ENCODE assay signal across 8 mouse cellular contexts in genomic region chr10:52704101-52705051, GRCm38 (mm10). TPM values are rescaled to one million over a fixed set of nuclear protein-coding genes. Genes with fewer than 3 reads are reported as not detected.
DNase-seq lines count a peak whose midpoint lies in the region; ATAC-seq and TF ChIP-seq lines count a peak whose summit lies in the region.

No protein-coding gene starts in this region.

- TF ChIP-seq POLR2A in embryonic fibroblast, embryonic 13.5 days (IDR thresholded peaks at IDR 0.05; ENCODE audit: low read depth, low read length) = no peak

- DNase-seq in adrenal gland, adult (ENCODE audit: inconsistent age in 2 of 2, low spot score in 1 of 2) = peak; percentile 18 to 71
- no peak for DNase-seq in adrenal gland, postnatal 4 days (ENCODE audit: low spot score in 2 of 2)
- DNase-seq in adrenal gland, postnatal 14 days = peak; percentile 26
- peak; percentile 74 for DNase-seq in hindbrain, embryonic 11.5 days (ENCODE audit: low spot score)
- peak; percentile 41 to 42 for DNase-seq in left cerebral cortex, adult 8-10 months (ENCODE audit: low spot score in 2 of 2)
- DNase-seq in adipocyte (ENCODE audit: low spot score) = no peak

- TF ChIP-seq CTCF in embryonic fibroblast, embryonic 13.5 days (IDR thresholded peaks at IDR 0.05; ENCODE audit: borderline replicate concordance, insufficient read depth, low read length) = no peak

- no peaks in the 10 kb centered on the region for H3K36me3 ChIP-seq in hindbrain, embryonic 11.5 days (ENCODE audit: control insufficient read depth, insufficient read depth, low read length)
- no peaks in the 10 kb centered on the region for H3K36me3 ChIP-seq in midbrain, embryonic 15.5 days (replicated peaks)

- 3% methylated on average over 31 of the region's 31 CpGs for WGBS in hindbrain, embryonic 11.5 days
- WGBS in midbrain, embryonic 15.5 days = under 1% methylated on average over 31 of the region's 31 CpGs

- H3K4me2 ChIP-seq in hindbrain, embryonic 11.5 days (replicated peaks; ENCODE audit: low read depth, low read length) = peak overlapping the region; percentile 58
- H3K4me2 ChIP-seq in midbrain, embryonic 15.5 days = peak overlapping the region; percentile 88

- H3K4me3 ChIP-seq in embryonic fibroblast, embryonic 13.5 days (ENCODE audit: insufficient read depth, low read length) = peak overlapping the region; percentile 9; the same call in 1 of the 2 replicates
- H3K4me3 ChIP-seq in hindbrain, embryonic 11.5 days (ENCODE audit: low read depth, low read length) = peak overlapping the region; percentile 37
- H3K4me3 ChIP-seq in midbrain, embryonic 15.5 days = peak overlapping the region; percentile 51

- no peaks in the 10 kb centered on the region for H3K9me3 ChIP-seq in hindbrain, embryonic 11.5 days (ENCODE audit: control insufficient read depth, low read length)
- H3K9me3 ChIP-seq in midbrain, embryonic 15.5 days = no peaks in the 10 kb centered on the region

- ATAC-seq in hindbrain, embryonic 11.5 days (ENCODE audit: low FRiP score) = peak; percentile 93
- ATAC-seq in midbrain, embryonic 15.5 days (replicated peaks) = peak; percentile 91

- H3K4me1 ChIP-seq in embryonic fibroblast, embryonic 13.5 days (ENCODE audit: control insufficient read depth, insufficient read depth, low read length) = no peaks in the 10 kb centered on the region
- no peaks in the 10 kb centered on the region; the same call in 1 of the 2 replicates for H3K4me1 ChIP-seq in hindbrain, embryonic 11.5 days (replicated peaks; ENCODE audit: control insufficient read depth, insufficient read depth, low read length)
- H3K4me1 ChIP-seq in midbrain, embryonic 15.5 days = peaks cover 20% of the 10 kb centered on the region

- no peak overlapping the region for H3K27ac ChIP-seq in embryonic fibroblast, embryonic 13.5 days (ENCODE audit: insufficient read depth, low read length)
- H3K27ac ChIP-seq in hindbrain, embryonic 11.5 days (ENCODE audit: low read depth, low read length) = peak overlapping the region; percentile 70
- H3K27ac ChIP-seq in midbrain, embryonic 15.5 days = peak overlapping the region; percentile 93

- peak overlapping the region; percentile 66 for H3K9ac ChIP-seq in hindbrain, embryonic 11.5 days (ENCODE audit: low read depth, low read length)
- H3K9ac ChIP-seq in midbrain, embryonic 15.5 days = peak overlapping the region; percentile 68

- H3K27me3 ChIP-seq in hindbrain, embryonic 11.5 days (ENCODE audit: control insufficient read depth, insufficient read depth, low read length) = no peaks in the 10 kb centered on the region
- H3K27me3 ChIP-seq in midbrain, embryonic 15.5 days (replicated peaks) = no peaks in the 10 kb centered on the region

RNA-seq across cellular contexts. Expression of gene Slc35f1, which starts 14.0 kb away (rescaled TPM):
- 1 to 10 TPM; 3.3 to 4.1 TPM for total RNA-seq in adrenal gland, postnatal 4 days (2021)
- 1.3 and 1.5 TPM in 2 replicates for total RNA-seq in adrenal gland, postnatal 14 days (2021)
- polyA plus RNA-seq in embryonic fibroblast, embryonic 13.5 days (2011; ENCODE audit: insufficient read length, low read depth, missing spikeins) = 0.33 and 0.90 TPM in 2 replicates
- polyA plus RNA-seq in hindbrain, embryonic 11.5 days (2014; fragmentation: Nextera tagmentation; extraction: Ambion mirVana) = 10.8 and 13.4 TPM in 2 replicates
- 10 to 100 TPM; 51.7 to 62.4 (median 57.0) TPM for total RNA-seq in left cerebral cortex, adult 8-10 months (2022)
- polyA plus RNA-seq in midbrain, embryonic 15.5 days (2015; fragmentation: Nextera tagmentation; extraction: Ambion mirVana) = 47.3 and 49.7 TPM in 2 replicates

Comparison
In these comparisons a context has a peak if more than half of its experiments do, and no peak if none do; other contexts are left out.
1. DNase-seq: peak in adrenal gland, adult (2 of 2), adrenal gland, postnatal 14 days (single experiment), hindbrain, embryonic 11.5 days (single experiment) and left cerebral cortex, adult 8-10 months (2 of 2); none in adrenal gland, postnatal 4 days (0 of 2) and adipocyte (single experiment).
2. RNA of gene Slc35f1, which starts 14.0 kb away (total RNA-seq): 51.7 to 62.4 TPM in left cerebral cortex, adult 8-10 months; 3.3 to 4.1 TPM in adrenal gland, postnatal 4 days and 1.3 to 1.5 TPM in adrenal gland, postnatal 14 days; every median in the first group is over 10 times any median in the second.
3. Peak in every context shown above with its lines, with median percentiles within 50 percentile points of each other: H3K4me3 ChIP-seq.